Mouse (Mus musculus) CH12F3 (cell line): Measurements from ENCODE around the gene Cebpa.

Experiments used
- in situ Hi-C: fragments of 300-500 bp; cut with MboI; formaldehyde crosslinking; loops from 2 replicates; pipeline ENCODE4 v1.14.3; 2020; ENCODE audit warnings: low sequenced_read_pairs

Gene Cebpa

GRCm38 (mm10) chr7:35119506-35120145 is 533 bp downstream of the Cebpa start:
- in situ Hi-C loops: no loop called here

GRCm38 (mm10) chr7:35120146-35120691 is 1.1 kb downstream of the Cebpa start:
- in situ Hi-C loops: no loop called here

- in situ Hi-C loops: no loop called here
Measured at GRCm38 (mm10) chr7:35121150-35121549, 2.1 kb downstream of the Cebpa start.

- in situ Hi-C loops: no loop called here
Measured at GRCm38 (mm10) chr7:35122401-35123320, 3.6 kb downstream of the Cebpa start.

- in situ Hi-C loops: no loop called here
Measured at GRCm38 (mm10) chr7:35123431-35123953, 4.4 kb downstream of the Cebpa start.

GRCm38 (mm10) chr7:35124216-35124615 is 5.1 kb downstream of the Cebpa start:
- in situ Hi-C loops: no loop called here

GRCm38 (mm10) chr7:35124745-35125144 is 5.7 kb downstream of the Cebpa start:
- in situ Hi-C loops: no loop called here

- in situ Hi-C loops: no loop called here
Measured at GRCm38 (mm10) chr7:35125971-35126370, 6.9 kb downstream of the Cebpa start.

- in situ Hi-C loops: no loop called here
Measured at GRCm38 (mm10) chr7:35127001-35127400, 7.9 kb downstream of the Cebpa start.

- in situ Hi-C loops: no loop called here
Measured at GRCm38 (mm10) chr7:35127721-35128120, 8.6 kb downstream of the Cebpa start.

GRCm38 (mm10) chr7:35128677-35129567 is 9.8 kb downstream of the Cebpa start:
- in situ Hi-C loops: no loop called here

- in situ Hi-C loops: no loop called here
Measured at GRCm38 (mm10) chr7:35130059-35130738, 11.1 kb downstream of the Cebpa start.

GRCm38 (mm10) chr7:35130888-35131287 is 11.8 kb downstream of the Cebpa start:
- in situ Hi-C loops: no loop called here

GRCm38 (mm10) chr7:35131601-35132000 is 12.5 kb downstream of the Cebpa start:
- in situ Hi-C loops: no loop called here

GRCm38 (mm10) chr7:35134621-35135020 is 15.5 kb downstream of the Cebpa start:
- in situ Hi-C loops: no loop called here

GRCm38 (mm10) chr7:35137524-35137923 is 18.4 kb downstream of the Cebpa start:
- in situ Hi-C loops: no loop called here

- in situ Hi-C loops: no loop called here
Measured at GRCm38 (mm10) chr7:35138481-35138880, 19.4 kb downstream of the Cebpa start.

- in situ Hi-C loops: no loop called here
Measured at GRCm38 (mm10) chr7:35139880-35140279, 20.8 kb downstream of the Cebpa start.

GRCm38 (mm10) chr7:35141519-35141918 is 22.4 kb downstream of the Cebpa start:
- in situ Hi-C loops: no loop called here

GRCm38 (mm10) chr7:35142522-35142921 is 23.4 kb downstream of the Cebpa start:
- in situ Hi-C loops: no loop called here
